Mouse (Mus musculus) limb, embryonic 15.5 days (tissue): Measurements from ENCODE around the gene Col18a1. TPM values are rescaled to one million over a fixed set of nuclear protein-coding genes. Genes with fewer than 3 reads are reported as not detected.

Experiments used
- ATAC-seq: fragments of 200-750 bp; cut with Nextera tagmentation; 2 replicates; pipeline ENCODE4 v1.8.0; 2017; ENCODE audit warnings: low read depth, moderate TSS enrichment; ENCODE audit not compliant: insufficient number of reproducible peaks, low FRiP score, low TSS enrichment
- H3K27ac ChIP-seq: fragments of 300-500 bp; sonication (generic); 2 replicates; pipeline ENCODE4 v1.5.1; 2015; ENCODE audit warnings: moderate library complexity, mild to moderate bottlenecking, inconsistent platforms
- H3K27me3 ChIP-seq: fragments of 300-500 bp; sonication (generic); 2 replicates; pipeline ENCODE4 v1.6.1; 2015; ENCODE audit warnings: inconsistent platforms
- H3K36me3 ChIP-seq: fragments of 300-500 bp; sonication (generic); 2 replicates; pipeline ENCODE4 v1.6.1; 2015; ENCODE audit warnings: inconsistent platforms
- H3K4me1 ChIP-seq: fragments of 300-500 bp; sonication (generic); 2 replicates; pipeline ENCODE4 v1.6.1; 2015; ENCODE audit warnings: inconsistent platforms
- H3K4me2 ChIP-seq: fragments of 300-500 bp; sonication (generic); 2 replicates; pipeline ENCODE4 v1.6.1; 2015; ENCODE audit warnings: mild to moderate bottlenecking, inconsistent platforms
- H3K4me3 ChIP-seq: fragments of 300-500 bp; sonication (generic); 2 replicates; pipeline ENCODE4 v1.5.1; 2015; ENCODE audit warnings: mild to moderate bottlenecking, inconsistent platforms
- H3K9ac ChIP-seq: fragments of 300-500 bp; sonication (generic); 2 replicates; pipeline ENCODE4 v1.6.1; 2015; ENCODE audit warnings: inconsistent platforms
- H3K9me3 ChIP-seq: fragments of 300-500 bp; sonication (generic); 2 replicates; pipeline ENCODE4 v1.6.1; 2016; ENCODE audit warnings: inconsistent platforms
- WGBS: fragments of 180-500 bp; shearing (Covaris S2); methylation state at CpG from one replicate; pipeline ENCODE4 v1.1.7; 2015; 5-methylcytosine and 5-hydroxymethylcytosine counted together
- polyA plus RNA-seq: library from polyadenylated mRNA; unstranded; fragments of >200 nt; fragmentation: Nextera tagmentation; extraction: Ambion mirVana; gene quantifications from 2 replicates; pipeline ENCODE4 v1.2.1, GENCODE M21; 2015

The Col18a1 gene
- polyA plus RNA-seq, 1 experiment from 2014 or later: 93.5 TPM

- Histone ChIP-seq H3K9ac (no peak overlapping the region), H3K4me2 (no peak overlapping the region), H3K27me3 (no peaks in the 10 kb centered on the region), H3K36me3 (no peaks in the 10 kb centered on the region), H3K4me1 (0 out of 2 replicates have a peak, but pooled peaks cover 15% of the 10 kb centered on the region), H3K27ac (no peak overlapping the region), H3K9me3 (no peaks in the 10 kb centered on the region), H3K4me3 (no peak overlapping the region)
- 68% methylated on average over 9 of the region's 9 CpGs for WGBS
- no peak for ATAC-seq
Observed at GRCm38 (mm10) chr10:77200295-77200694, 33.9 kb upstream of the Col18a1 start.

- Histone ChIP-seq H3K4me1 (0 out of 2 replicates have a peak, but pooled peaks cover 15% of the 10 kb centered on the region), H3K4me2 (no peak overlapping the region), H3K27ac (no peak overlapping the region), H3K9me3 (no peaks in the 10 kb centered on the region), H3K9ac (no peak overlapping the region), H3K36me3 (no peaks in the 10 kb centered on the region), H3K27me3 (no peaks in the 10 kb centered on the region), H3K4me3 (no peak overlapping the region)
- ATAC-seq: no peak
- 63% methylated on average over 2 of the region's 2 CpGs for WGBS
Observed at GRCm38 (mm10) chr10:77199229-77199628, 32.9 kb upstream of the Col18a1 start.

DNA sequence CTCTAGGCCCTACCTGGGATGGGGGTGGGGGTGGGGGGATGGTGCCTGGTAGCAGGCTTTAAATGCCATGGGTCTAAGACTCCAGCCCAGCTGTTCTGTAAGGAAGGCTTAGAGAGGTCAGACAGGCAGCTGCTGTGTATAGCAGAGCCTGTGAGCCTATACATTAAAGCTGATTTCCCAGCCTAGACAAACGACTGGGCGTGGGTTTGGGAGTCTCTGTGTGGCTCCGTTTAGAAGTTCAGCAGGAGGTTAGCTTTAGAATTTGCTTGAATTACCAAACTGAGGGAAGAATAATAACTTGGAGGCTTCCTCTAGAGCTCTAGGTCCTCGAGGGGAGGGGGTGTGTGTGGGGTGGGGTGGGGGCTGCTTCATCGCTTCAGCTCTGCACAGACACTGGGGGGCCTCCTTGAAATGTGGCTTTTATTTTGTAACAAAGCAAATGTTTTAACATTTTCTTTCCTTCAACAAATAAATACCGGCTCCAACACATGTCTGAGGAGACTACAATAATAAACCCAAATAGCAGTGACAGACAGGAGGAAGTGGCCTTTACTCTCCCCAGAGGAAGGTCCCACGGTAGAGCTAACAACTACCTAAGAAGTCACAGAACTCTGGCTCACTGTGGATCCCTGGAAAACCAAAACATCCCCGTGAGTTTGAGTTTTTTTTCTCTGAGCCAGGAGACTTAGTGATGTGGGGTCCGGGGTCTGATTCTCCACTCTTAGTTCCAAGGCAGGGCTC lies 31.3 kb upstream of the Col18a1 start:
- 36% methylated on average over 9 of the region's 9 CpGs for WGBS

GRCm38 (mm10) chr10:77196676-77197075 lies 30.3 kb upstream of the Col18a1 start:
- Histone ChIP-seq H3K36me3 (no peaks in the 10 kb centered on the region), H3K4me1 (peaks cover 16% of the 10 kb centered on the region; the same call in 1 of the 2 replicates), H3K27me3 (no peaks in the 10 kb centered on the region), H3K9me3 (no peaks in the 10 kb centered on the region), H3K27ac (no peak overlapping the region), H3K4me3 (no peak overlapping the region), H3K9ac (no peak overlapping the region), H3K4me2 (no peak overlapping the region)
- WGBS: 86% methylated on average over 4 of the region's 4 CpGs
- ATAC-seq: no peak

More for the DNA sequence above, 31.3 kb upstream of the Col18a1 start:
- H3K9me3 ChIP-seq: no peaks in the 10 kb centered on the region
- H3K36me3 ChIP-seq: no peaks in the 10 kb centered on the region
- H3K9ac ChIP-seq: no peak overlapping the region
- H3K4me1 ChIP-seq: 0 out of 2 replicates have a peak, but pooled peaks cover 15% of the 10 kb centered on the region
- no peak overlapping the region; the same call in 1 of the 2 replicates for H3K27ac ChIP-seq
- H3K27me3 ChIP-seq: no peaks in the 10 kb centered on the region
- H3K4me3 ChIP-seq: no peak overlapping the region
- ATAC-seq: no peak
- no peak overlapping the region for H3K4me2 ChIP-seq

DNA sequence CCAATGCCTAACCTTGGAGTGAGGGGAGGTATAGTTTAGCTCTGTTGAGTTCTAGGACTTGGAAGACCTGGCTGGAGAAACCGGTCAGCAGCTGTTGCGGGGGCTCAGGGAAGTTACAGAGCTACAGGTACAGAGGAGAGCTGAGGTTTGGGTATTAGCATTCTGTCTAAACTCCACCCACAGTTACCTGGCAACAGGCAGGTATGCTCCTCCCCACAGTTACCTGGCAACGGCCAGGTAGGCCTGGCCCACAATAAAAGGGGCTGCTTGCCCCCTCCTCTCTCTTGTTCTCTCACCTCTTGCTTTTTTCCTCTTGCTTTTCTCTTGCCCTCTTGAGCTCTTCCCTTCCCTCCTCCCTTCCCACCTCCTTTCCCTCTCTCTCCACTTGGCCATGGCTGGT lies 29.8 kb upstream of the Col18a1 start:
- Histone ChIP-seq H3K27ac (no peak overlapping the region), H3K9ac (no peak overlapping the region), H3K27me3 (no peaks in the 10 kb centered on the region), H3K4me1 (peaks cover 21% of the 10 kb centered on the region; the same call in 1 of the 2 replicates), H3K9me3 (no peaks in the 10 kb centered on the region), H3K4me2 (no peak overlapping the region), H3K4me3 (no peak overlapping the region), H3K36me3 (no peaks in the 10 kb centered on the region)
- no peak for ATAC-seq
- 75% methylated on average over 3 of the region's 3 CpGs for WGBS

GRCm38 (mm10) chr10:77193495-77193894 lies 27.1 kb upstream of the Col18a1 start:
- H3K4me3 ChIP-seq: no peak overlapping the region
- no peaks in the 10 kb centered on the region for H3K27me3 ChIP-seq
- H3K9me3 ChIP-seq: no peaks in the 10 kb centered on the region
- no peak overlapping the region for H3K9ac ChIP-seq
- H3K27ac ChIP-seq: no peak overlapping the region
- no peaks in the 10 kb centered on the region for H3K36me3 ChIP-seq
- no peak for ATAC-seq
- no peak overlapping the region for H3K4me2 ChIP-seq
- H3K4me1 ChIP-seq: peaks cover 13% of the 10 kb centered on the region; the same call in 1 of the 2 replicates

- Histone ChIP-seq H3K27me3 (no peaks in the 10 kb centered on the region), H3K4me1 (peaks cover 11% of the 10 kb centered on the region; the same call in 1 of the 2 replicates), H3K4me2 (no peak overlapping the region), H3K4me3 (no peak overlapping the region), H3K27ac (no peak overlapping the region), H3K9ac (no peak overlapping the region), H3K36me3 (no peaks in the 10 kb centered on the region), H3K9me3 (no peaks in the 10 kb centered on the region)
- no peak for ATAC-seq
- WGBS: 67% methylated on average over 17 of the region's 17 CpGs
Observed at GRCm38 (mm10) chr10:77192745-77193144, 26.4 kb upstream of the Col18a1 start.

DNA sequence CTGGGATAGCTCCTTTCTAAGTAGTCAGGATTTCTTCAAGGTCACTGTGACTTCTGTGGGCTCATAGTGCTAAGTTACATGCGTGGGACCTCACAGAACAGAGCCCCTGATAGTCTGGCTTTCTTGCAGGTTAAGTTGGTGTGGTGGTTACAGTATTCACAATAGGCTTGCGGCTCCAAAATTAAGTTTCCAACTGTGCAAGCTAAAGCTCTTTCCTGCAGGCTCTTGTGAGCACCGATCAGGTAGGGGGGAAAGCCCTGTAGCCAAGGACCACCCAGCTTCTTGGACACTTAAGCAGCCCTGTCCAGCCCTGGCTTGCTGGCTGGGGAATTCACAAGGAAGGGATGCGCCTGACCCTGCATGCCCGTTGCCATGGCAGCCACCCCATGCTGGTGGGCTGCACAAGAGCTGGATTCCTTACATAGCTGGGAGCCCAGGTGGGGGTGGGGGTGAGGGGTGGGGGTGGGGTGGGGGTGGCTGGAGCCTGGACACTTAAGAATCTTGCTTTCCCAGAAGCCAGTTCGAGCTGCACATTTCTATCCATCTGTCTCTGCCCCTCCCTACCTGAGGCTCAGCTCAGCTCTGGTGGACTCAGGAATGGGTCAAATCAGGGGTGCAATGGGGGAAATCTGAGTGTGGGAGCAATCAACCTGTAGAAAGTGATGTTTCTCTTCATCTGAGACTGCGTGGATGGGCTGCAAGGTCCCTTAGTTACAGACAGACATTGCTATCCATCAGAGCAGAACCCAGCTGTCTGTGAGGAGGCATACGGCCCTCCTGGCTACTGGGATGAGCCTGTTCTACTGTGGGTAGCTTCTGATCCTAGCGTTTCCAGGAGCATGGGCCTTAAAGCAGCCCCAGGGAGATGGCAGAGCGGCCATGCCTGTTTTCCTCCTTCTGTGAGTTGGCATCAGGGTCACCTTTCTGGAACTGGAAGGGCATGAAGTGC lies 24.9 kb upstream of the Col18a1 start:
- Histone ChIP-seq H3K27me3 (no peaks in the 10 kb centered on the region), H3K4me2 (no peak overlapping the region)

GRCm38 (mm10) chr10:77187427-77187826 lies 21.1 kb upstream of the Col18a1 start:
- 60% methylated on average over 7 of the region's 7 CpGs for WGBS
- no peak for ATAC-seq
- H3K4me2 ChIP-seq: no peak overlapping the region
- H3K27ac ChIP-seq: no peak overlapping the region
- peaks cover 11% of the 10 kb centered on the region; the same call in 1 of the 2 replicates for H3K4me1 ChIP-seq
- no peaks in the 10 kb centered on the region for H3K36me3 ChIP-seq
- H3K27me3 ChIP-seq: no peaks in the 10 kb centered on the region
- no peak overlapping the region for H3K4me3 ChIP-seq
- no peak overlapping the region for H3K9ac ChIP-seq
- H3K9me3 ChIP-seq: no peaks in the 10 kb centered on the region

More for the DNA sequence above, 24.9 kb upstream of the Col18a1 start:
- 23% methylated on average over 10 of the region's 10 CpGs for WGBS
- no peaks in the 10 kb centered on the region for H3K9me3 ChIP-seq
- ATAC-seq: no peak
- no peak overlapping the region for H3K27ac ChIP-seq
- no peak overlapping the region for H3K9ac ChIP-seq
- H3K4me3 ChIP-seq: no peak overlapping the region
- no peaks in the 10 kb centered on the region for H3K36me3 ChIP-seq
- peaks cover 11% of the 10 kb centered on the region; the same call in 1 of the 2 replicates for H3K4me1 ChIP-seq

GRCm38 (mm10) chr10:77182804-77183331 lies 16.5 kb upstream of the Col18a1 start:
- Histone ChIP-seq H3K4me3 (no peak overlapping the region), H3K4me1 (peaks cover 3% of the 10 kb centered on the region; the same call in 1 of the 2 replicates), H3K9ac (no peak overlapping the region), H3K27me3 (no peaks in the 10 kb centered on the region), H3K9me3 (no peaks in the 10 kb centered on the region), H3K4me2 (no peak overlapping the region), H3K27ac (no peak overlapping the region), H3K36me3 (no peaks in the 10 kb centered on the region)
- WGBS: 68% methylated on average over 3 of the region's 3 CpGs
- peak; percentile 44; the same call in 1 of the 2 replicates for ATAC-seq

DNA sequence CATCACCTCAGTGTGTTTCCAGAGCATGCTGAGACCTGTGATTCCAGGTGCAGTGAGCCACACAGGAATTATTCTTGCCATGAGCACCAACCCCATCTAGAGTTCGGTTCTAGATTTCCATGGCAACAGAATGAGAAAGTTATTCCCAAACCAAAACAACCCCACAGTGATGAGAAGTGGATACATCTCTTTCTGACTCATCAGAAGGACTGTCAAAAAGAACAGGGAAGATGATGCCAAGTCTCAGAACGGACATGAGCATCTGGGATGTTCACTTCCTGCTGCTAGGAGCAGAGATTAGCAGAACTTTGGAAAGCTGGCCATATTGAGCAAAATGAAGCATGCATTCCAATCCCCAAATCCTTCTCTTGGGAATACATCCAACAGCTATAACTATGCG lies 13.8 kb upstream of the Col18a1 start:
- no peak for ATAC-seq
- Histone ChIP-seq H3K9me3 (no peaks in the 10 kb centered on the region), H3K9ac (no peak overlapping the region), H3K4me2 (no peak overlapping the region), H3K27ac (no peak overlapping the region), H3K4me3 (no peak overlapping the region), H3K4me1 (no peaks in the 10 kb centered on the region), H3K36me3 (no peaks in the 10 kb centered on the region), H3K27me3 (no peaks in the 10 kb centered on the region)
- WGBS: 74% methylated on average over 3 of the region's 3 CpGs
